Mouse (Mus musculus) megakaryocyte, adult 5-6 weeks (primary cell): ENCODE measurements at regions not wholly inside any gene's neighbourhood (a gene's known extent, or its start where the extent isn't known, plus 50 kb on each side); places are given as distances from the start of the nearest gene placed in this dataset.

Source experiments
- ATAC-seq: 2 replicates; pipeline ENCODE4 v1.8.0; 2016; ENCODE audit warnings: mild to moderate bottlenecking, inconsistent platforms; ENCODE audit not compliant: poor library complexity, severe bottlenecking

DNA sequence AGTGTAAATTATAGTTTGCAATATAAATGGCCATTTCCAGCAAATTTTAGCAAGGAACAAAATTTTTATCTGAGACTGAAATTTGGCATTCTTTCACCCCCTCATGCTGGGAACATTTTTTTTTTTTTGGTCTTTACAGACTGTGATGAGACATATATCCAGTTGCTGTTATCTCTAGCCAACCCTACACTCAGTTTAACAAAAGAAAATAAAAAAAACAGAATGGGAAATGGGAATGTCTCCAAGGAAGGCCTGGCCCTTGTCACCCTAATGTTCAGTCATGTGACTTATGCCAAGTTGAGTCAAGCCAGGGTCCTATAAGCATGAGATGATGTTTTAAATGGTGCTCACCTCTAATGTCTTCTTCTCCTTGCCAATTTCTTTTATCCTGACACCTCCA lies 289.2 kb upstream of the Zfp64 start:
- no peak for ATAC-seq

DNA sequence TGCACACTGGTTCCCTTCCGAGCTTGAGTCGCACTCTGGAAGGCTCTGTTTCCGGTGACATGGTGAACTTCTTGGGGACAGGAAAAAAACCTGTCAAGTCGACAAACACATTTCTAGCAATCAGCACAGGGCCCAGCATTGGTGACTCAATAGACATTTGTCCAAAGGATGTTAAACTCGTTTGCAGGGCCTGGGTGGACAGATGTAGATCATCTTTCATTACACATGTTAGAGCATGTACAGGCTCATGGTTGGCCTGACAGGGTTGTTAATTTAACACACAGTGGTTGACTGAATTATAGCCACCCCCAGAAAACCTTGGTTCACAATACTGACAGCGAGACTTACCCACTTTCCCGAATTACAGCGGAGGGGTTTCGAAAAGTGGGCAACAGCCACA lies 288.6 kb upstream of the Zfp64 start:
- ATAC-seq, result no peak

DNA sequence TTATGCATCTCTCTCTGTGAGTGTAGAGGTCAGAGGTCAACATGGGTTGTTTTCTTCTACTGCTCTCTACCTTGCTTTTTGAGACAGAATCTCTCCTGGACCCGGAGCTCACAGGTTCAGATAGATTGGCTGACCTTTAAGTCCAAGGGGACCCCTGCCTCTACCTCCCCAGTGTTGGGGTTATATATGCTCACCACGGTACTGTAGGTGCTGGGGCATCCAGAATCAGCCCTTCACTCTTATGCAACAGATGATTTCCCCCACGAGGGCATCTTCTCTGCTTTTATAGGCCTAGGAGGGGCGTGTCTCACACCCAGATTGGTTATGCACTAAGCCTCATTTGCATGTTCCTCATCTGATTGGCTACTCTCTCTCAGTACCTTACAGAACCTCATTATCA lies 282.5 kb upstream of the Zfp64 start:
- ATAC-seq, result no peak

DNA sequence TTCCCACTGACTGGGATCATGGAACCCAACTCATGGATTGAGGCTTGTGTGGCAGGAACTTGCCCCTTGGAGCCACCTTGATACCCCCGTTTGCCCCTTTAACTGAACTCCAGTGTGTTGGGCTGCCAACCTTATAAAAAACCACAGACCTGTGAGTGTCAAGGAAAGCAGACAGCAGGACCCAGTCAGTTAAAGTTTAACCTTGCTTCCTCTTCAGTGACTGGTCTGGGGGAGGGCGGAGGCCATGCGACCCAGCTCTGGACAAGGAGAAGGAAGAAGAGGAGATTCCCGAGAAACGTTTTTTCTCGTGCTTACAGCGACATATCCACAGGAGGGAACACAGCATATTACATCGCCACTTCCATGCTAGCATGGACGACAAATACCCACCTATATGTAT lies 281.9 kb upstream of the Zfp64 start:
- ATAC-seq, result no peak

DNA sequence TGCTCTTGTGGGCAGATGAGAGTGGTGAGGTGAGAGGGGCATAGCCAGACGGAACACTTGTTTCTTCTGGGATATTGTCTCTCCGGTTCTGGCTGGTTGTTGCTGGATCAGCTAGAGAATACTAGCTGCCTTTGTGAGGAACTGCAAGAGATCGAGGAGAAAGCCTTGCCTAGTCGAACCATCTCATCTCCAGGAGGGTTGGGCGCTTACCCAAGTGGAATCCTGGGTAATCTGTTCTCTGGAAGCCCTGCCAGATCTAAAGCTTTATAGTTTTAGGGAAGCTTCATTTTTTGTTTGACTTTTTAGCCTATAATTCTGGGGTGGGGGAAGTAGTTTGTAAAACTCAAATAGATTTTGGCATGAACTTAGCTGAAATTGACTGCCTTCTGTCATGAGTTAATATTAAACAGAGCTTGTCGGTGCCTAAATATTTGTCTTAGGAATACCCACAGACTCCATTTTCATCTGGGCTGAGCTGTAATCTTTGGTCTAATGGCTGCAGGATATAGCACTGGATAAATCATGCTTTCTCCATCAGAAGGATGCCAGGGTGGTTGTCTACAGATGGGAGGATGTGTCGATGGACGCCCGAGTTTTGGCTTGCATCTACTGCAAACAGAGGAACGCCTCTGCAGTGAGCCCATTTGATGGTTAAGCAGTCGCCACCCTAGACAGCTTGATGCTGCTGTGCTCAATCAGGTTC lies 279.1 kb upstream of the Zfp64 start:
- no peak for ATAC-seq

DNA sequence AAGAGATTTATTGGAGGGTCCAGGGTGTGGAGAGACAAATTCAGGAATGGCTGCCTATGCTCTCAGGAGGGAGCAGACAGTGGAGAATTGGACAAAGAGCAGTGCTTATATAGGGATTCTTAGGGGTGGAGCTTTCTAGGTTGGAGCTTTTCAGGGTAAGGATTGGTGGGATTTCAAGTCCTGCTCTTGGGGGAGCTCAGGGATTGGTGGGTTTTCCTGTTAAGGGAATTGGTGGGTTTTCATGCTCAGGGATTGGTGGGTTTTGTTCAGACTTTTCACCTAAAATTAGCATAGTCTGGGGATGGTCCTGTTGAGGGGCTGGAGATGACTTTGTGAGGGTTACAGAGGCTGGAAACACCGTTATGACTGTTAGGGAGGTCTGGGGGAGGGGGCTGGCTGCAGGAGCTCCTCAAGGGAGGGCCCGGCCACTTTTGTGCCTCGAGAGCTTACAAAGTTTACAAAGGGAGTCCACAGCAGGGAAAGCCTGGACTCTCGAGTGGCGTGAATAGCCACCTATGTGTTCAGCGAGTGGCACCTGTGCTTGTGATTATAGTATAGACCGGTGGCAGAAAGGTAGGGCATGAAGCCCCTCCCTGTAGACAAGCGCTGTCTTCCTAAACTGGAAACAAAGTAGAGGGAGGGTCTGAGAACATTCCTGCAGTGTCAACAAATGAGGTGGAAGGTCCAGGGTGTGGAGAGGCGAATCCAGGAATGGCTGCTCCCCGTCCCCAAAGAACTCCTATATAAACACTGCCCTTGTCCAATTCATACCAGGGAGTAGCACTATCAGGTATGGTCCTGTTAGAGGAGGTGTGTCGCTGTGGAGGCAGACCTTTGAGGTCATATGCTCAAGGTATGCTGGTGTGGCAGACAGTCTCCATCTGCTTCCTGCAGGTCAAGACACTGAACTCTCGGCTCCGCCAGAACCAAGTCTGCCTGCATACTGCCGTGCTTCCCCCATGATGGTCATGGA lies 278.1 kb upstream of the Zfp64 start:
- no peak for ATAC-seq

DNA sequence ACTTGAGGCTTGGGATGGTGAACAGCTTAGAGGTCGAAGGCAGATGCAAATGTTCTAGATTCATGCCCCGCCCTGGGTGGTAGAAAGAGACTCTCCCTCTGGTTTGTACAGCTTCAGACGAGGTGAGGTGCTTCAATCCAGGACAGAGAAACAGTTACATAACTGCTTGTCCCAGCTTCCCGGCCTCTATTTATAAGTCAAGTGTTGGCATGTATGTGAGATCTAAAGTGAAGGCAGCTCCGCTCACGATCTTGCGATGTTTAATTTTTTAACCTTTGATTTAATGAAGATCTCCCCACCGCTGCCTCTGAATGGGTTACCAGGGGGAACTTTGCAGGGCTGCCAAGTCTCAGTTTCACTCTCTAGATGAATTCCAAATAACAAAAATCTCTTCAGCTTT lies 266.9 kb upstream of the Zfp64 start:
- ATAC-seq, result no peak

DNA sequence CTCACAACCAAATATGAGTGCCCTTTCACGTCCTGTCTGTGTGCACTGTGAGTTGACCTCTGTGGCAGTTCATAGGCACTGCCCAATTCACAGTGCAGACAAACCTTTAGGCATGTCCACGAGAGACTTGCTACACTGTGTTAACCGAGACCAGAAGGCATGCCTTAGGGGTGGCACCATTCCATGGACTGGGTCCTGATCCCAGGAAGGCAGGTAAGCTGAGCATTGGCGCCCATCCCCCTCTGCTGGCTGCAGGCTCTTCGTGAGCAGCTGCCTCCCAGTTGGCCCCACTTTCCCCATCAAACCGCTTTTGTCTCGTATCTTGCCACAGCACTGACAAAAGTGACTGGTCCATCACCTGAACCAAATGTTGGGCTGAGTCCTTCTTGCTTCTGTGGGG lies 265.8 kb upstream of the Zfp64 start:
- no peak for ATAC-seq

DNA sequence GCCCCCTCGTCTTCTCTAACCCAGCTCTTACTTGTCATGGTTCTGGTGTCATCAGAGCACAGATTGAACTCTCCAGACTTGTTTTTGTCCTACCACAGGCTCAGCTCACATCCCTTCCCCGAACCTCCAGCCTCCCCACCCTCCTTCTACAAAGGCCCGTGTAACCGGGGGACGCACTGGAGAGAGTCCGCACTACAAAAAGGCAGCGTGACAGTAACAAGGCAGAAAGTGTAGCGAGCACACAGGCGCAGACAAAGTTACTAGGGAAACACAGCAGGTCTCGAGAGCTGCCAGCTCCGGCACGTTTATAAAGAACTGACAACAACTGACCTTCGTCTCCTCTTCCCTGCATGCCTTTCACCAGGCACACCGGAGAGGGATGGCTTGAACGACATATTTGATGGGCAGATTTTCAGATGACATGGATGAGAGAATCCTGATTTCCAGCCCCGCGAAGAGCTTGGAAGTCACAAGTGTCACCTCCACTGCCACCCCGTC lies 260.2 kb upstream of the Zfp64 start:
- ATAC-seq, result no peak

DNA sequence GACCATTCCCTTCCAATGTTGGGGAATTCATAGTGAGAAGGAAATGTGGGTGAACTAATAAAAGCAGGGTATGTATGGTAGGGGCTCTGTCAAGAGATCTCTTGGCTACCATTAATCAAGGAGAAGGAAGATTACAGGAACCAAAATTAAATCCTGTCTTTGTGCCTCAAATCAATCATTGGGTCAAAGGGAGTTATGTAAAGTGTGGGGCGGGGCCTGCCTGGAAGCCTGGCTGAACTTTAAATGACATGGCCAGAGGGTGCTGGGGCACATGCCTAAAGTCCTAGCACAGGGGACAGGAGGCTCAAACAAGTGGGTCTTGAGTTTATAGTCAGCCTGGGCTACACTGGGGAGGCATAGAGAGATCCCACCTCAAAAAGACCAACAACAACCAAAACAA lies 259.0 kb upstream of the Zfp64 start:
- ATAC-seq, result no peak

DNA sequence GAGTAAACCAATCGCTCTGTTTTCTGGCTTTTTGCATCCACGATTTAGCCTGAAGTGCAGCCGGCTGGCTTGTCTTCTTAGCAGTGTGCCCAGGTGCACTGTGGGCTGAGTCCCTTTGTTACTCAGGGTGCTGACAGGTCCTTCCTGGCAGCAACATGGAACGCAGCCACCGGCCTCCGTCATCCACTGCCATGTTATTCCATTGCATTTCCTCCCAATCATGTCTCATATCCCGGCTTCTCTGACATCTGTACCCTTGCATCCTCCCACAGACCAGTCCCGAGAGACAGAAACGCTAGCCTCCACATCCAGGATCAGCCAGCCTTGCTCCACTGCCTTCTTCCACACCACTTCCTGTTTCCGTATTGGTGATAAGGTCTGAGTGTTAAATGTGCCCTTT lies 257.9 kb upstream of the Zfp64 start:
- ATAC-seq, result no peak

DNA sequence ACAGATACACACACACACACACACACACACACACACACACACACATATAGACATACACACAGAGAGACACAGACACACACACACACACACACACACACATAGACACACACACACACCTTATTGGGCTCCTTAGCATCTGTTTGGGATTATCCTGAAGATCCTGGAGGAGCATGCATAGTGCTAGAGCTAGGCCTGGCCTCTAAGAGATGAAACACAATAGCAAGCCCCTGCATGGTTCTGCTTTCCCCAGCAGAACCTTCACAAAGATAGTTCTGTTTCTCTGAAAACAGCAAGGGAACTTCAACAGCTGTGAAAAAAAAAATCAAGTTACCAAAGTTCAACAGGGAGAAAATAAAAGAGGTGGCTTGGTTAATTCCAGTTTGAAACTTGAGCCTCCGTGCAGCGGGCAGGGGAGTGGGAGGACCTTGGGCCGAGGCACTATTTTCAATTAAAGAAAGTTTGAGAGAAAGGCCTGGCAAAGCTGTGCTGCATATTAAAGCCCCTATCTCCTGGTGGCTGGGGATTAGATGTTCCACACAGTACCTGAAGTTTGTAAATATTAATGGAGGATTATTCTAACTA lies 257.4 kb upstream of the Zfp64 start:
- no peak for ATAC-seq

DNA sequence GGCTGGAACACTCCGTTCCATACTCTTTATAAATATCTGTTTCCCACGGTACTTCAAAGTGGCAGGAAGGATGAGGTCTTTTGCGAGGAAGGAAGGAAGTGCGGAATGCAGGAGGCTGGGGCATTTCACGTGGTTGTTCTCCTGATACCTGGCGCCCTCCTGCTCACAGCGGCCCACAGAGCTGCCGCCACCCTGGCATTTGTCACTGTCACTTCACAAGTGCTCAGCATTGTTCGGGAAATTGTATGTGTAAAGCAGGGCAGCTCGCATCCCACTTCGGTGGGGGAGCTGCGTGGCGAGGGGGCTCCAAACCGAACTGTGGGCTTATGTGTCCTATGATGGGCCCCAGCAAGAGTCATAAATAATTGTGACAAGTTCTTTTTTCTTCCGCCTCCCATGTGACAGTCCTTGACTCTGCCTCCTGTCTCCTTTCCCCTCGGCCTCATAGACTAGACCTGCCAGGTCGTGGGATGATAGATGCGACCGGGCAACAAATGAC lies 248.9 kb upstream of the Zfp64 start:
- ATAC-seq, result no peak

DNA sequence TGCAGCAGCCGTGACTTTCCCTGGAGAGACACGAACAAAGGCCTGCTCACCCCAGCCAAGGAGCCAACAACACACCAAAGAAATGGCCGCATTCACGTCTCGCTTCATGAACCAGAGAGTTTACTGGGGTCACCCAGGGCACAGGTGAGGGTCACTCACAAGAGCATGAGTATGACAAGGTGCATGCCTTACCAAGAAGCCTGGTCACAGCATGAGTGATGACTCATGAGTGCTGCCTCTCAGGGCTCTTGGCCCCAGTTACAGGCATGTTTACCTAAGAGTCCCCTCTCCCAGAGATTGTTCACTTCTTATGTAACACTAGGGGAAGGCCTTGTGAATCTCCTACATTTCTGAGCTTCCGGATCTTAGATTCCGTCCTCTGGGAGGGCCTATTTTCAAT lies 236.6 kb upstream of the Zfp64 start:
- no peak for ATAC-seq

DNA sequence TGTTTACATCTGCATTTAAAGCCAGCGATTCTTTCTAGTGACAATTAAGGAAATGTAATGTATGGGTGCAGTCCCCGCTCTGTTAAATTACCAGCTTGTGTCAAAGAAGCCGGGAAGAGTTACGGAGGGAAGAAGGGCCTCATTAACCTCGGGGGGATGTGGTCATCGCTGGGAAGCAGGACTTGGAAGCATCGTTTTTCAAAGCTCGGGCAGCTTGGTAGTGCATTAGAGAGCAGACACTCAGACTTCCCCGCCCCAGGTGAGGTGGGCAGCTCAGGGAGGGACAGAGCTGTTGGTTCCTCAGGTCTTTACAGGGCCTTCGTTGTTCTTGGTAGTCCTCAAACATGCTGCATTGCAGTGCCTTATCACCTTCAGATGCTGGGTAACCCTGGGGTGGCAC lies 236.1 kb upstream of the Zfp64 start:
- no peak for ATAC-seq

DNA sequence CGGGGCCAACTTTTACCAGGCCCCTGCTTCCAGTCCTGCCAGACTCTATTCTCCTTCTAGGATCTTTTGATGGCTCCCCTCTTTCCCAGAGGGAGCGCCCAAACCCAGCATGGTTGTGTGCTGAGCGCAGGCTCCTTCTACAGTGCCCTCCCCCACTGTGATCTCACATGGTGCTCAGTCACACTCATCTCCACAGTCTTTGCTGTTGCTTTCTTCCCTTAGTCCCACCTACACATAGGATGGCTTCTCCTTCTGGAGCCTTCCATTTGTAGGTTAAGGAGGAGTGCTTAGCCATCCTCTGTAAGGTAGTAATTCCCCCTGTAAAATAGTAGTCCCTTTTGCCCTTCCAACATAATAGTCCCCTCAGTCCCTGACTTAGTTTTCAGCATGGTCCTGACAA lies 222.2 kb upstream of the Zfp64 start:
- ATAC-seq, result no peak

DNA sequence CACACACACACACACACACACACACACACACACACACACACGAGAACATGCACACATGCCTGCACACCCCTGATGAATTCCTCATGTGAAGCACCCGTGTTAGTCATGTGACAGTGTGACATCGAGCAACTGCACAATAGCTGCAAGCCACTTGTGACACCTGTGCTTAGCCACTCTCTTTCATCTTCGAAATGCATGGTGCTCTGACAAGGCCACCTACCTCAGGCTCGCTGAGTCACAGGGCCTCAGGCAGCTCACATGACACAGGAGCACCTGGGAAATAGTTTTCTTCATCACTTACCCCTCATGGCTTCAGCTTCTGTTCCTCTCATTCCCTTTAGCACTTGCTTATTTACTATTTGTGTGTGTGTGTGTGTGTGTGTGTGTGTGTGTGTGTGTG lies 213.4 kb upstream of the Zfp64 start:
- no peak for ATAC-seq

DNA sequence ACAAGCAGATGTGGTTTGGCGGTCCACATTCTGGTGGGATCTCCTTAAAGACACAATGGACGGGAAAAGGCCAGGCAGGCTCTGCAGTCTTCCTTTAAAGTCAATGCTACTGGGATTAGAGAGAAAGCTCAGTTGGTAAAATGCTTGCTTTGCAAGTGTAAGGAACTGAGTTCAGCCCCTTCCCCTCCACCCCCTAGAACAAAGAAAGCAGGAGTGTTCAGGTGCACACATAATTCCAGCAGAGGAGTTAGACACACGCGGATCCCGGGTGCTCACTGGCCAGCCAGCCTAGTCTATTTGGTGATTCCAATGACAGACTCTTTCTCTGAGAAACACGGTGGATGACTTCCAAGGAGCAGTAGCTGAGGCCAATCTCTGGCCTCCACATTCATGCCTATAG lies 213.0 kb upstream of the Zfp64 start:
- ATAC-seq, result no peak

DNA sequence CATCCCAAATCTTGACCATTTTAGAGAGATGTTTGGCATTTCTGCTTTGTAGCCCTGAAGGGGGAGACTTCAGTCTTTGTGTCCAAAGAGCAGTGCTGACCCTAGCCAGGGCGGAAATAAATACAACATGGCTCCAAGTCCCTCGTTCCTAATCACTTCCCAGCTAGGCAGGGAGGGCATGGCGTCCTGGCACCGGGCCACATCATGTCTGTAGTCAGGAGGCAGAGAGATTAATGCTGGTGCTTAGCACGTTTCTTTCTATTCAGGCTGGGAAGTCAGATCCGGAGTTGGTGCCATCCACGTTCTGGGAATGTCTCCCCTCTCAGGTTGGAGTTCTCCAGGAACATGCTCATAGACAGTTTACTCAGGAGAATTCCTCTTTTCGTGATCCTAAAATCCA lies 206.3 kb upstream of the Zfp64 start:
- no peak for ATAC-seq

DNA sequence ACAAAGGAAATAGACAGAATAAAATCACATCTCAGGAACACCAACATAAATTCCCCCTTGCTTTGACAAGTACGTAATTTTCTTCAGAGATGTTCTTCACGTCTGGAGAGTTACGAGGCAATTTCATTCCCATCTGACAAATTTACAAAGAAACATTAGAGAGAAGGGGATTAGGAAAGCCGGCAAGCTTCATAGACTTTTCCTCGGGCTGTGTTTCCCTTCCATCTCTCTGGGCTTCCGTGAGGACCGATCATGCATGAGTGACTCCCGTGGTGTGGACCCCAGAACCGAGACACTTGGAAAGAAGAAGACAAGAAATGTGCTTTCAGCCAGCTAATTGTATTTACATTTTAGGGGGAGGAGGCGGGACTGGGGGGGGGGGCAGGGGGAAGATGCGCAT lies 203.4 kb upstream of the Zfp64 start:
- ATAC-seq, result no peak

DNA sequence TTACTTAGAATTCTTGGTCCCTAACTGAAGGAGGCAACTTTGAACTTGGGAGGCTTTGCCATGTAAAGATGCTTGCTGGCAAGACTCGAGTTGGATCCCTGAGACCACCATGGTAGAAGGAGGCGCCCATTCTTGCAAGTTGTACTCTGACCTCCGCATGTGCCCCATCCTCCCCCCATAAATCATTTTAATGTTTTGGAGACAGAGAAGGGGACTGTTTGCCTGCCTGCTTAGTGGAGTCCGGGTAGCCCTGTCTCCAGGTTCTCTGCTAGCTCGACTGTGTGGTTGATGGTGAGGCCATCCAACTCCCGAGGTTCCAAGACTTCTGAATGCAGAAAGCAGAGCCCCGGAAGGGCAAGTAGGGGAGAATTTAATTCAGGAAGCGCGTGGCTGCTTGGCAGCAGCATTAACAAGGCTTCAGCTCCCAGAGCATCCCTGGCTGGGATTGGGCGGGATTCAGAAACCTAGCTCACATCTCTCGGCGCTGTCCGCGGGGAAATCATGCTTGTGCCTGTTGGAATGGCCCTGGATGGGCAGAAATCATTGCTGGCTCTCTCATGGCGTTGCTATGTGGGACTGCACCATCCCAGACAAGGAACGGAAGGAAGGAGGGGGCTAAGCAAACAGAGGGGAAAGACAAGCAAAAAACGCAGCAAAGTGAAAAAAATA lies 202.8 kb upstream of the Zfp64 start:
- ATAC-seq, result no peak
